Mouse (Mus musculus) neural tube, embryonic 14.5 days (tissue): ENCODE measurements around the gene Olfr592. TPM values are rescaled to one million over a fixed set of nuclear protein-coding genes. Genes with fewer than 3 reads are reported as not detected.
"Not testable (repeated sequence)": the region's sequence is repeated elsewhere in the genome, so short reads cannot be mapped to it uniquely, and the experiment has no call there.

Experiments
- ATAC-seq: fragments of 200-750 bp; cut with Nextera tagmentation; 2 replicates; pipeline ENCODE4 v1.8.0; 2017; ENCODE audit warnings: low read depth, mild to moderate bottlenecking, moderate TSS enrichment, moderate library complexity
- H3K27ac ChIP-seq: fragments of 300-500 bp; sonication (generic); 2 replicates; pipeline ENCODE4 v1.5.1; 2014; ENCODE audit warnings: low read depth, mild to moderate bottlenecking, control low read depth, low read length, moderate library complexity, mixed read lengths
- H3K27me3 ChIP-seq: fragments of 300-500 bp; sonication (generic); 2 replicates; pipeline ENCODE4 v1.6.1; 2014; ENCODE audit warnings: low read length; ENCODE audit not compliant: control insufficient read depth, insufficient read depth
- H3K36me3 ChIP-seq: fragments of 300-500 bp; sonication (generic); 2 replicates; pipeline ENCODE4 v1.6.1; 2014; ENCODE audit warnings: low read length, mixed read lengths; ENCODE audit not compliant: control insufficient read depth, insufficient read depth
- H3K4me1 ChIP-seq: fragments of 300-500 bp; sonication (generic); 2 replicates; pipeline ENCODE4 v1.6.1; 2014; ENCODE audit warnings: low read length; ENCODE audit not compliant: control insufficient read depth, insufficient read depth
- H3K4me2 ChIP-seq: fragments of 300-500 bp; sonication (generic); 2 replicates; pipeline ENCODE4 v1.6.1; 2014; ENCODE audit warnings: mild to moderate bottlenecking, low read depth, low read length, control low read depth
- H3K4me3 ChIP-seq: fragments of 300-500 bp; sonication (generic); 2 replicates; pipeline ENCODE4 v1.5.1; 2014; ENCODE audit warnings: low read depth, low read length, control low read depth, mixed read lengths
- H3K9ac ChIP-seq: fragments of 300-500 bp; sonication (generic); replicated peaks from 2 replicates; pipeline ENCODE4 v1.6.1; 2014; ENCODE audit warnings: low read depth, mild to moderate bottlenecking, control low read depth, low read length, mixed read lengths
- H3K9me3 ChIP-seq: fragments of 300-500 bp; sonication (generic); 2 replicates; pipeline ENCODE4 v1.6.1; 2016; ENCODE audit warnings: low read length; ENCODE audit not compliant: control insufficient read depth
- WGBS: fragments of 180-500 bp; shearing (Covaris S2); extraction: QIAGEN DNeasy Blood & Tissue Kit; methylation state at CpG from one replicate; pipeline ENCODE4 v1.1.7; 2014; 5-methylcytosine and 5-hydroxymethylcytosine counted together
- polyA plus RNA-seq: library from polyadenylated mRNA; unstranded; fragments of >200 nt; fragmentation: Nextera tagmentation; extraction: Ambion mirVana; gene quantifications from 2 replicates; pipeline ENCODE4 v1.2.1, GENCODE M21; 2014

The Olfr592 gene
- polyA plus RNA-seq, result not detected in 2 replicates

DNA sequence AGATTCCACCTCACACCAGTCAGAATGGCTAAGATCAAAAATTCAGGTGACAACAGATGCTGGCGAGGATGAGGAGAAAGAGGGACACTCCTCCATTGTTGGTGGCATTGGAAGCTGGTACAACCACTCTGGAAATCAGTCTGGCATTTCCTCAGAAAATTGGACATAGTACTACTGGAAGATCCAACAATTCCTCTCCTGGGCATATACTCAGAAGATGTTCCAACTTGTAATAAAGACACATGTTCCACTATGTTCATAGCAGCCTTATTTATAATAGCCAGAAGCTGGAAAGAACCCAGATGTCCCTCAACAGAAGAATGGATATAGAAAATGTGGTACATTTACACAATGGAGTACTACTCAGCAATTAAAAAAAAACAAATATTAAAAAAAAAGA lies at the start of gene Olfr592:
Olfr592 (plus strand) TSS at position 301 of the 400 bp plus-strand sequence.
- WGBS, result 73% methylated on average over 1 of the region's 1 CpGs
- not testable (repeated sequence) for H3K4me3 ChIP-seq, H3K4me1 ChIP-seq, H3K9me3 ChIP-seq, H3K27ac ChIP-seq, H3K4me2 ChIP-seq, H3K36me3 ChIP-seq, ATAC-seq, H3K27me3 ChIP-seq, H3K9ac ChIP-seq

GRCm38 (mm10) chr7:103140579-103140978 lies 44.0 kb upstream of the Olfr592 start, which contains the start of gene Olfr588-ps1:
TSS of gene Olfr588-ps1 (plus strand) at chr7:103140879.
- ATAC-seq, result no peak
- Histone ChIP-seq H3K9me3 (no peaks in the 10 kb centered on the region), H3K4me1 (no peaks in the 10 kb centered on the region), H3K4me2 (no peak within 1 kb of the TSS), H3K27ac (no peak within 1 kb of the TSS), H3K27me3 (no peaks in the 10 kb centered on the region), H3K36me3 (no peaks in the 10 kb centered on the region), H3K9ac (no peak within 1 kb of the TSS), H3K4me3 (no peak within 1 kb of the TSS)
- WGBS, result 69% methylated on average over 1 of the region's 1 CpGs

DNA sequence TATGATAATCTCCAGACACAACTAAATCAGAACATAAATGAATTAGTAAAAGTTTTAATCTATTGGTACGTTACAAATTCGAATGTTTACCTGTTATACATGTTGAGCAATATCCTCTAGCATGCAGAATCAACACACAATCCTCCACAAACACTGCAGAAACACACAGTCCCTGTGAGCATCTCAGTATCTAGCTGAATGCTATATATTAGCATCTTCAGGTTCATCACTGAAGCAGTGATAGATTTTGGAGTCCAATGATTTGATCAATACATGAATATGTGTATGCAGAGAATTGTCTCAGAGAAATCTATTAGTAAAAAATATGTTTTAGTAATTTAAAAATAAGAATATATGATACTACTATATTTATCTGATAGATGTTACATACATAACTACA lies 28.3 kb upstream of the Olfr592 start, which contains the start of gene Olfr589:
Olfr589 (minus strand) TSS at position 101 of the 400 bp plus-strand sequence.
- no peak for ATAC-seq
- Histone ChIP-seq H3K9ac (no peak within 1 kb of the TSS), H3K27me3 (no peaks in the 10 kb centered on the region), H3K27ac (no peak within 1 kb of the TSS), H3K36me3 (no peaks in the 10 kb centered on the region), H3K4me3 (no peak within 1 kb of the TSS), H3K4me1 (no peaks in the 10 kb centered on the region), H3K9me3 (no peaks in the 10 kb centered on the region), H3K4me2 (no peak within 1 kb of the TSS)
- WGBS, result 65% methylated on average over 2 of the region's 2 CpGs

DNA sequence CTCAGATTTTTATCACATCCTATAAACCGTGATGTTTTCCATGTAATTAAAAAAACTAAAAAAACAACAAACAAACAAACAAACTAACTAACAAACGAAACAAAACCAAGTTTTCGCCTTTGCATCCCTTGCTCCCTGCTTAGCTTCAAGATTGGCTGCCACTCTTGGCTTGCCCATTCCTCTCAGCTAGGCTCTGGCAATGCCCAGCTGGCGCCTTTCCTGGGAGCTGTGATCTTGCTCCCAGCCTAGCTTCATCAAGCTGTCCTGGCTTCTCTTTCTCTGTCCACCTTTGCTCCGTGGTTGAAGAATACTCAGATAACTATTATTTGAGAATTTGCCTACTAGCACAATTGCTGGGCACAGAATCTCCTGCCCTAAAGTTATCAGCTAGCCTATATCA lies 14.9 kb upstream of the Olfr592 start:
- H3K27me3 ChIP-seq, result no peaks in the 10 kb centered on the region
- H3K27ac ChIP-seq, result no peak overlapping the region
- H3K9me3 ChIP-seq, result no peaks in the 10 kb centered on the region
- H3K4me3 ChIP-seq, result no peak overlapping the region
- no peak overlapping the region for H3K4me2 ChIP-seq
- H3K36me3 ChIP-seq, result no peaks in the 10 kb centered on the region
- no peaks in the 10 kb centered on the region for H3K4me1 ChIP-seq
- 82% methylated on average over 5 of the region's 5 CpGs for whole genome bisulfite sequencing
- no peak for ATAC-seq
- H3K9ac ChIP-seq, result no peak overlapping the region

DNA sequence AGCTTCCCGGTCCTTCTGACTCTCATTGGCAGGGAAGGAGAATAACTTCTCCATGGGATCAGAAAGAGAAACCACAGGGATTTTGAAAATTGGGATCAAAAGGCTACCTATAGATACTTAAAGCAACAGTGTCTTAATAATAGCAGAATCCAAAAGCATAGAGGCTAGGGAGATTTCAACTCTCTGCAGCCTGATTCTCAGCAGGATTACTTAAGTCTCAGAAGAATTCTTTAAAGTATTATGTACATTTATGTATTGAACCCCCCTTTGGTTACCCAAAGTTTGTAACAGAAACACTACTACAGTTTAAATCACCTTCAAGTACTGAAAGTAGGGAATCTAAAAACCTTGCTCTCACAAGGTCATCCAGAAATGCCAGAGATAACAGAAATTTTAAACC lies 6.4 kb upstream of the Olfr592 start, which contains the start of gene Olfr591:
Olfr591 (minus strand) TSS at position 101 of the 400 bp plus-strand sequence.
- Histone ChIP-seq H3K27ac (no peak within 1 kb of the TSS), H3K27me3 (no peaks in the 10 kb centered on the region), H3K4me2 (no peak within 1 kb of the TSS), H3K4me3 (no peak within 1 kb of the TSS), H3K9ac (no peak within 1 kb of the TSS), H3K9me3 (no peaks in the 10 kb centered on the region; the same call in 1 of the 2 replicates), H3K4me1 (no peaks in the 10 kb centered on the region), H3K36me3 (no peaks in the 10 kb centered on the region)
- WGBS, result 93% methylated on average over 1 of the region's 1 CpGs
- no peak for ATAC-seq

DNA sequence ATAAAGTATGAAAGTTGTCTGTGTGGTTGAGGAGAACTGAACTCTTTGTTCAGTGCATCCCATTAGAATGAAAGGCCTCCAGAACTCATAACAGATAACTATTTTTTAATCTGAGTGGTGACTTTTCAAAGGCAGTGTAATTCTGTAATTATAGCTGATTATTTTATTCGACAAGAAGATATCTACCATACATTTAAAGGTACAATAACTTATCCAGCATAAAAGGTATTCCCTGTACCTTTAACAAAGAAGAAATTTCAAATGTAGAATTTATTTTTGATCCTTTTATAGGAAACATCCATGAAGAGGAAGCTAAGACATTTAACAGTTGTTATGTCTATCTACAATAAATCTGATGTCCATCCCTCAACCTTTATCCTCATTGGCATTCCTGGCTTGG lies 27.0 kb downstream of the Olfr592 start, which contains the start of gene Olfr593:
Olfr593 (plus strand) TSS at position 301 of the 400 bp plus-strand sequence.
- H3K4me2 ChIP-seq, result no peak within 1 kb of the TSS
- WGBS, result 75% methylated on average over 1 of the region's 1 CpGs
- no peaks in the 10 kb centered on the region for H3K9me3 ChIP-seq
- H3K36me3 ChIP-seq, result no peaks in the 10 kb centered on the region
- H3K27ac ChIP-seq, result no peak within 1 kb of the TSS
- H3K4me1 ChIP-seq, result no peaks in the 10 kb centered on the region
- ATAC-seq, result no peak
- H3K4me3 ChIP-seq, result no peak within 1 kb of the TSS
- no peaks in the 10 kb centered on the region for H3K27me3 ChIP-seq
- no peak within 1 kb of the TSS for H3K9ac ChIP-seq

GRCm38 (mm10) chr7:103212050-103212449 lies 27.4 kb downstream of the Olfr592 start:
- WGBS, result 89% methylated on average over 5 of the region's 5 CpGs

GRCm38 (mm10) chr7:103216696-103217095 lies 32.1 kb downstream of the Olfr592 start, which contains the start of gene Olfr594:
TSS of gene Olfr594 (plus strand) at chr7:103216996.
- no peak for ATAC-seq
- no peaks in the 10 kb centered on the region for H3K27me3 ChIP-seq
- H3K36me3 ChIP-seq, result no peaks in the 10 kb centered on the region
- H3K4me1 ChIP-seq, result no peaks in the 10 kb centered on the region
- no peak within 1 kb of the TSS for H3K9ac ChIP-seq
- no peaks in the 10 kb centered on the region for H3K9me3 ChIP-seq
- H3K4me2 ChIP-seq, result no peak within 1 kb of the TSS
- H3K27ac ChIP-seq, result no peak within 1 kb of the TSS
- H3K4me3 ChIP-seq, result no peak within 1 kb of the TSS

More at GRCm38 (mm10) chr7:103212050-103212449, 27.4 kb downstream of the Olfr592 start:
- not testable (repeated sequence) for H3K4me1 ChIP-seq, H3K4me2 ChIP-seq, H3K27ac ChIP-seq, H3K36me3 ChIP-seq, ATAC-seq, H3K9me3 ChIP-seq, H3K9ac ChIP-seq, H3K27me3 ChIP-seq, H3K4me3 ChIP-seq
